8 mouse cellular contexts compared by ENCODE assay signal in genomic region chr5:63812509-63812865, GRCm38 (mm10). TPM values are rescaled to one million over a fixed set of nuclear protein-coding genes. Genes with fewer than 3 reads are reported as not detected.
DNase-seq lines count a peak whose midpoint lies in the region; ATAC-seq and TF ChIP-seq lines count a peak whose summit lies in the region.

No protein-coding gene starts in this region.

- H3K27me3 ChIP-seq in heart, embryonic 12.5 days (replicated peaks) = peaks cover 26% of the 10 kb centered on the region
- no peaks in the 10 kb centered on the region; the same call in 1 of the 2 replicates for H3K27me3 ChIP-seq in ES-Bruce4 (ENCODE audit: control insufficient read depth, insufficient read depth, low read length, poor library complexity, severe bottlenecking)
- H3K27me3 ChIP-seq in liver, postnatal 0 days (ENCODE audit: insufficient read depth, low read length) = no peaks in the 10 kb centered on the region

- H3K4me3 ChIP-seq in heart, embryonic 12.5 days = peak overlapping the region; percentile 57
- H3K4me3 ChIP-seq in ES-Bruce4 (ENCODE audit: low read depth, low read length) = peak overlapping the region; percentile 76
- peak overlapping the region; percentile 61 for H3K4me3 ChIP-seq in liver, postnatal 0 days (ENCODE audit: low read depth, low read length)

- ATAC-seq in heart, embryonic 12.5 days (ENCODE audit: insufficient number of reproducible peaks, low FRiP score) = no peak
- ATAC-seq in liver, postnatal 0 days = no peak

- WGBS in heart, embryonic 12.5 days = 2% methylated on average over 26 of the region's 26 CpGs
- 1% methylated on average over 26 of the region's 26 CpGs for WGBS in liver, postnatal 0 days (ENCODE audit: insufficient replicate concordance)

- H3K36me3 ChIP-seq in heart, embryonic 12.5 days = no peaks in the 10 kb centered on the region
- no peaks in the 10 kb centered on the region for H3K36me3 ChIP-seq in ES-Bruce4 (ENCODE audit: control insufficient read depth, insufficient read depth, low read length, poor library complexity, severe bottlenecking)
- H3K36me3 ChIP-seq in liver, postnatal 0 days (replicated peaks; ENCODE audit: insufficient read depth, low read length) = no peaks in the 10 kb centered on the region

- H3K4me1 ChIP-seq in heart, embryonic 12.5 days (replicated peaks) = no peaks in the 10 kb centered on the region
- no peaks in the 10 kb centered on the region for H3K4me1 ChIP-seq in ES-Bruce4 (ENCODE audit: control insufficient read depth, insufficient read depth, low read length)
- H3K4me1 ChIP-seq in liver, postnatal 0 days (ENCODE audit: insufficient read depth) = peaks cover 17% of the 10 kb centered on the region

- no peak for TF ChIP-seq CTCF in ES-Bruce4 (IDR thresholded peaks at IDR 0.05; ENCODE audit: low read depth, low read length)
- no peak for TF ChIP-seq CTCF in liver, postnatal 0 days (IDR thresholded peaks at IDR 0.05; ENCODE audit: low read depth)

- H3K9me3 ChIP-seq in heart, embryonic 12.5 days (replicated peaks) = peaks cover 2% of the 10 kb centered on the region; the same call in 1 of the 2 replicates
- H3K9me3 ChIP-seq in ES-Bruce4 (replicated peaks; ENCODE audit: control insufficient read depth, insufficient read depth, low read length, poor library complexity, severe bottlenecking) = no peaks in the 10 kb centered on the region
- no peaks in the 10 kb centered on the region for H3K9me3 ChIP-seq in liver, postnatal 0 days (ENCODE audit: low read length)

- TF ChIP-seq POLR2A in ES-Bruce4 (IDR thresholded peaks at IDR 0.05; ENCODE audit: insufficient read depth, low read length) = no peak

- peak overlapping the region; percentile 59 for H3K9ac ChIP-seq in heart, embryonic 12.5 days
- H3K9ac ChIP-seq in ES-Bruce4 (ENCODE audit: low read depth, poor library complexity, severe bottlenecking) = peak overlapping the region; percentile 25
- peak overlapping the region; percentile 63 for H3K9ac ChIP-seq in liver, postnatal 0 days (replicated peaks)

- H3K27ac ChIP-seq in heart, embryonic 12.5 days (ENCODE audit: poor library complexity, severe bottlenecking) = no peak overlapping the region
- no peak overlapping the region for H3K27ac ChIP-seq in ES-Bruce4 (ENCODE audit: insufficient read depth, low read length)
- H3K27ac ChIP-seq in liver, postnatal 0 days (ENCODE audit: low read depth) = peak overlapping the region; percentile 84

- H3K4me2 ChIP-seq in heart, embryonic 12.5 days = peak overlapping the region; percentile 94
- peak overlapping the region; percentile 94 for H3K4me2 ChIP-seq in liver, postnatal 0 days (ENCODE audit: low read depth, low read length)

- no peak for DNase-seq in heart, adult 11 months
- peak; percentile 8 for DNase-seq in forelimb bud, embryonic 11.5 days (ENCODE audit: low read depth, low spot score)
- no peak for DNase-seq in liver, postnatal 0 days
- no peak for DNase-seq in layer of hippocampus, postnatal 25 days (ENCODE audit: extremely low spot score in 1 of 2, low spot score in 1 of 2)
- no peak for DNase-seq in cerebellum, postnatal 10 days
- DNase-seq in urinary bladder, postnatal 36 days (ENCODE audit: low spot score in 2 of 2) = no peak

- TF ChIP-seq EP300 in ES-Bruce4 (IDR thresholded peaks at IDR 0.05; ENCODE audit: insufficient read depth, low read depth, low read length) = no peak
- no peak for TF ChIP-seq EP300 in liver, postnatal 0 days (IDR thresholded peaks at IDR 0.05; ENCODE audit: low read depth)

RNA-seq across cellular contexts. Expression of gene 0610040J01Rik, which starts 0.3 kb away (rescaled TPM):
- polyA plus RNA-seq in heart, embryonic 12.5 days (2016; fragmentation: Nextera tagmentation; extraction: Ambion mirVana) = 0.60 and 0.87 TPM in 2 replicates
- 0.79 and 0.88 TPM in 2 replicates for polyA plus RNA-seq in ES-Bruce4 (2011; ENCODE audit: insufficient read depth, insufficient read length, low read depth, missing spikeins)
- 26.8 and 31.7 TPM in 2 replicates for polyA plus RNA-seq in liver, postnatal 0 days (2015; fragmentation: Nextera tagmentation; extraction: Ambion mirVana)
- 1 to 10 TPM; 4.5 to 5.1 TPM for total RNA-seq in layer of hippocampus, postnatal 25 days (2021)

Comparison
In these comparisons a context has a peak if more than half of its experiments do, and no peak if none do; other contexts are left out.
1. RNA of gene 0610040J01Rik, which starts 0.3 kb away (polyA plus RNA-seq): 26.8 to 31.7 TPM in liver, postnatal 0 days; 0.79 to 0.88 TPM in ES-Bruce4 and 0.60 to 0.87 TPM in heart, embryonic 12.5 days; every median in the first group is over 10 times any median in the second.
2. Peak in every context shown above with its lines, with median percentiles within 50 percentile points of each other: H3K4me3 ChIP-seq and H3K9ac ChIP-seq.